Mouse (Mus musculus) brain, embryonic 14.5 days (tissue): ENCODE measurements around the gene 4930524J08Rik.

ENCODE experiments used
- CTCF ChIP-seq: fragments of 200-500 bp; IDR thresholded peaks from 2 replicates; pipeline ENCODE4 v1.5.1; 2012; ENCODE audit warnings: inconsistent platforms, mild to moderate bottlenecking, moderate library complexity, borderline replicate concordance; ENCODE audit not compliant: insufficient read depth, insufficient read length; ENCODE audit errors: extremely low read depth
- POLR2A ChIP-seq: fragments of 200-500 bp; IDR thresholded peaks from 2 replicates; pipeline ENCODE4 v1.6.1; 2012; ENCODE audit warnings: mild to moderate bottlenecking, inconsistent platforms, borderline replicate concordance; ENCODE audit not compliant: poor library complexity, insufficient read depth, insufficient read length, severe bottlenecking; ENCODE audit errors: extremely low read depth

- TF ChIP-seq POLR2A (no peak), CTCF (no peak)
Observed at GRCm38 (mm10) chr5:99958666-99959065, 20.2 kb upstream of the 4930524J08Rik start.
